In the genomic region with DNA sequence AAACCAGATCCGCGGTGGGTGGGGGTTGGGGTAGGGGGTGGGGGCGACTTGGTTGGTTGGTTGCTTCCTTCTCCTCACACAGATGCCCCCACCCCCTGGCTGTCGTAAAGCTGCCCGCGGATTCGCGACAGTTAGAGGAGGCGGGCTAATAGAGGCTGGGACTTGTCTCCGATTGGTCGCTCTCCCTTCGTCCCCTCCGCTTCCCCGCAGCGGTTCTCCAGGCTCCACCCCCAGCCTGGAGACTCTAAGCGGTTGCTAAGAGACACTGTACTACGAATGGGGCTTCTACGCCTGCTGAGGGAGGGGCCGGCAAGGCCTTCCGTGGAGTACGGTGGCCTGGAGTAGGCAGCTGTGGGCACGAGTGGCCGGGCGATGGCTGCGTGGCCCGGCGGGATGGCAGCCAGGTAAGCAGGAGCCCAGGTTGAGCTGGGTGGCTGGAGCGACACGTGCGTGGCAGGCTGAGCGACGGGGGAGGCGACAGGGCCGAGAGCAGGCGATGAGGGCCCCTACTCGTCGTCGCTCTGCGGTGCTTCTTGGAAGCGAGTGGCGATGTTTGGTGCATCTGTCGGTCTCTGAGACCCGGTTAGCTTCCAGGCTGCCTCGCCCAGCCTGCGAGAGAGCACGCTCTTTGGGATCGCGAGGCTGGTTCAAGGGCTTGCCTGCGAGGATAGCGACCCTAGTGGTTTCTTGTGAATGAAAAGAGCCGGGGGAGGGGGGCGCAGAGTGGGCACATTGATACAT, we compare ENCODE assay signal across 8 mouse cellular contexts. TPM values are rescaled to one million over a fixed set of nuclear protein-coding genes. Genes with fewer than 3 reads are reported as not detected.
DNase-seq lines count a peak whose midpoint lies in the region; ATAC-seq and TF ChIP-seq lines count a peak whose summit lies in the region.

A gene (plus strand): TSS at position 270 of the 741 bp plus-strand sequence.

- no peaks in the 10 kb centered on the region for H3K27me3 ChIP-seq in Patski
- H3K27me3 ChIP-seq in hindbrain, embryonic 13.5 days: no peaks in the 10 kb centered on the region

- H3K4me2 ChIP-seq in hindbrain, embryonic 13.5 days: peak within 1 kb of the TSS; percentile 98

- CTCF ChIA-PET in Patski (lab: Charles Lee): interaction anchor here (1.2 kb wide), 1 partner anchor 116 kb away, joined by 3 read pairs; no protein-coding TSS in a partner anchor

- no peak for TF ChIP-seq CTCF in Patski (IDR thresholded peaks at IDR 0.05)

- peaks cover 7% of the 10 kb centered on the region; the same call in 1 of the 2 replicates for H3K36me3 ChIP-seq in hindbrain, embryonic 13.5 days

- peak; percentile 98 for ATAC-seq in Patski
- peak; percentile 99 for ATAC-seq in hindbrain, embryonic 13.5 days (ENCODE audit: low FRiP score)

- WGBS in hindbrain, embryonic 13.5 days: under 1% methylated on average over 52 of the region's 52 CpGs

- peak within 1 kb of the TSS; percentile 87 for H3K9ac ChIP-seq in hindbrain, embryonic 13.5 days

- peak; percentile 98 for DNase-seq in Patski (ENCODE audit: low read depth, low spot score)
- DNase-seq in cerebellum, postnatal 14 days: peak; percentile 98 to 99
- peak; percentile 98 to 99 for DNase-seq in frontal cortex, postnatal 14 days (ENCODE audit: low spot score in 2 of 2)
- peak; percentile 85 to 88 for DNase-seq in layer of hippocampus, postnatal 25 days (ENCODE audit: extremely low spot score in 1 of 2, low spot score in 1 of 2)
- DNase-seq in lung, postnatal 25 days (ENCODE audit: low spot score): peak; percentile 100
- peak; percentile 96 for DNase-seq in retina, embryonic 14.5 days (ENCODE audit: low spot score)
- DNase-seq in thymus, postnatal 4 days: peak; percentile 95

- H3K4me1 ChIP-seq in hindbrain, embryonic 13.5 days (replicated peaks): peaks cover 20% of the 10 kb centered on the region

- POLR2A ChIA-PET in Patski (lab: Charles Lee): interaction anchor here (0.9 kb wide), 1 partner anchor 15 kb away, joined by 4 read pairs; no protein-coding TSS in a partner anchor

- peak within 1 kb of the TSS; percentile 97 for H3K27ac ChIP-seq in hindbrain, embryonic 13.5 days

- peak within 1 kb of the TSS; percentile 77 for H3K4me3 ChIP-seq in hindbrain, embryonic 13.5 days

- in situ Hi-C loops in Patski (cut with MboI; ENCODE audit: low pct_unique_long_range_greater_than_20kb): no loop called here

- no peaks in the 10 kb centered on the region for H3K9me3 ChIP-seq in hindbrain, embryonic 13.5 days

RNA-seq across cellular contexts. Expression of the gene that starts here (rescaled TPM):
- 8.9 TPM for polyA plus RNA-seq in Patski (2021)
- polyA plus RNA-seq in hindbrain, embryonic 13.5 days (2015; fragmentation: Nextera tagmentation; extraction: Ambion mirVana): 17.0 and 17.1 TPM in 2 replicates
- 10 to 100 TPM in 1 of 2 experiments, 1 to 10 TPM in 1; 9.1 to 10.2 TPM for total RNA-seq in layer of hippocampus, postnatal 25 days (2021)

Comparison
In these comparisons a context has a peak if more than half of its experiments do, and no peak if none do; other contexts are left out.
1. Peak in every context shown above with its lines: DNase-seq, ATAC-seq, H3K4me3 ChIP-seq and H3K27ac ChIP-seq.